Mouse (Mus musculus) embryonic facial prominence, embryonic 14.5 days (tissue): ENCODE measurements at regions not wholly inside any gene's neighbourhood (a gene's known extent, or its start where the extent isn't known, plus 50 kb on each side); places are given as distances from the start of the nearest gene placed in this dataset.

Experiments used
- ATAC-seq: fragments of 200-750 bp; cut with Nextera tagmentation; 2 replicates; pipeline ENCODE4 v1.8.0; 2017; ENCODE audit warnings: low read depth, moderate number of reproducible peaks, moderate TSS enrichment
- DNase-seq: peaks from one replicate; pipeline ENCODE4 v3.0.0-alpha.2; 2015; ENCODE audit warnings: low spot score
- H3K27ac ChIP-seq: fragments of 300-500 bp; sonication (generic); replicated peaks from 2 replicates; pipeline ENCODE4 v1.5.1; 2014; ENCODE audit warnings: low read depth, mild to moderate bottlenecking, low read length, moderate library complexity
- H3K27me3 ChIP-seq: fragments of 300-500 bp; sonication (generic); replicated peaks from 2 replicates; pipeline ENCODE4 v1.6.1; 2014; ENCODE audit warnings: low read length; ENCODE audit not compliant: control insufficient read depth, insufficient read depth
- H3K36me3 ChIP-seq: fragments of 300-500 bp; sonication (generic); 2 replicates; pipeline ENCODE4 v1.6.1; 2014; ENCODE audit warnings: low read length, mixed read lengths; ENCODE audit not compliant: control insufficient read depth, insufficient read depth
- H3K4me1 ChIP-seq: fragments of 300-500 bp; sonication (generic); 2 replicates; pipeline ENCODE4 v1.6.1; 2014; ENCODE audit warnings: antibody characterized with exemption, low read length; ENCODE audit not compliant: control insufficient read depth, insufficient read depth
- H3K4me2 ChIP-seq: fragments of 300-500 bp; sonication (generic); 2 replicates; pipeline ENCODE4 v1.6.1; 2014; ENCODE audit warnings: low read depth, mild to moderate bottlenecking, low read length, moderate library complexity, mixed read lengths
- H3K4me3 ChIP-seq: fragments of 300-500 bp; sonication (generic); 2 replicates; pipeline ENCODE4 v1.5.1; 2014; ENCODE audit warnings: low read depth, mild to moderate bottlenecking, low read length
- H3K9ac ChIP-seq: fragments of 300-500 bp; sonication (generic); 2 replicates; pipeline ENCODE4 v1.6.1; 2014; ENCODE audit warnings: low read depth, mild to moderate bottlenecking, low read length, moderate library complexity, mixed read lengths
- H3K9me3 ChIP-seq: fragments of 300-500 bp; sonication (generic); 2 replicates; pipeline ENCODE4 v1.6.1; 2016; ENCODE audit warnings: low read length; ENCODE audit not compliant: control insufficient read depth
- WGBS: fragments of 180-500 bp; shearing (Covaris S2); extraction: QIAGEN DNeasy Blood & Tissue Kit; methylation state at CpG from one replicate; pipeline ENCODE4 v1.1.7; 2014; 5-methylcytosine and 5-hydroxymethylcytosine counted together

- WGBS, result 49% methylated on average over 7 of the region's 7 CpGs
- ATAC-seq, result peak; percentile 72
- Histone ChIP-seq H3K9ac (no peak overlapping the region), H3K36me3 (no peaks in the 10 kb centered on the region), H3K27ac (no peak overlapping the region), H3K4me3 (no peak overlapping the region), H3K4me1 (peaks cover 6% of the 10 kb centered on the region; the same call in 1 of the 2 replicates), H3K27me3 (no peaks in the 10 kb centered on the region), H3K4me2 (no peak overlapping the region), H3K9me3 (no peaks in the 10 kb centered on the region)
- peak; percentile 79 for DNase-seq
Measured at GRCm38 (mm10) chr8:36346682-36347324, 581.2 kb downstream of the Gm19410 start.

GRCm38 (mm10) chr8:36348067-36348466 is 582.5 kb downstream of the Gm19410 start:
- Histone ChIP-seq H3K4me2 (no peak overlapping the region), H3K27me3 (no peaks in the 10 kb centered on the region)
- WGBS, result 97% methylated on average over 1 of the region's 1 CpGs

GRCm38 (mm10) chr8:36354926-36355325 is 589.3 kb downstream of the Gm19410 start:
- Histone ChIP-seq H3K9me3 (no peaks in the 10 kb centered on the region), H3K4me1 (no peaks in the 10 kb centered on the region; the same call in 1 of the 2 replicates), H3K4me3 (no peak overlapping the region), H3K27ac (0 out of 2 replicates have a peak overlapping the region, but pooled peaks have one; percentile 18), H3K36me3 (no peaks in the 10 kb centered on the region), H3K4me2 (no peak overlapping the region), H3K27me3 (no peaks in the 10 kb centered on the region), H3K9ac (no peak overlapping the region)
- ATAC-seq (peak; percentile 37; the same call in 1 of the 2 replicates), DNase-seq (peak; percentile 83)
- WGBS, result 10% methylated on average over 3 of the region's 3 CpGs

More at GRCm38 (mm10) chr8:36348067-36348466, 582.5 kb downstream of the Gm19410 start:
- H3K4me3 ChIP-seq, result no peak overlapping the region
- DNase-seq, result no peak
- no peak for ATAC-seq
- H3K36me3 ChIP-seq, result no peaks in the 10 kb centered on the region
- H3K9ac ChIP-seq, result no peak overlapping the region
- no peaks in the 10 kb centered on the region for H3K9me3 ChIP-seq
- H3K27ac ChIP-seq, result no peak overlapping the region
- H3K4me1 ChIP-seq, result no peaks in the 10 kb centered on the region

- no peak for DNase-seq
- H3K27ac ChIP-seq, result no peak overlapping the region
- 90% methylated on average over 2 of the region's 2 CpGs for WGBS
Measured at GRCm38 (mm10) chr8:36358998-36359397, 593.4 kb downstream of the Gm19410 start.

GRCm38 (mm10) chr8:36361255-36361654 is 595.7 kb downstream of the Gm19410 start:
- H3K36me3 ChIP-seq, result no peaks in the 10 kb centered on the region
- no peak overlapping the region for H3K4me3 ChIP-seq
- no peak overlapping the region for H3K4me2 ChIP-seq
- H3K27me3 ChIP-seq, result no peaks in the 10 kb centered on the region
- no peaks in the 10 kb centered on the region for H3K4me1 ChIP-seq
- no peak overlapping the region for H3K9ac ChIP-seq
- no peaks in the 10 kb centered on the region for H3K9me3 ChIP-seq
- peak; percentile 74; the same call in 1 of the 2 replicates for ATAC-seq
- no peak overlapping the region for H3K27ac ChIP-seq
- peak; percentile 82 for DNase-seq
- 11% methylated on average over 2 of the region's 2 CpGs for WGBS

More at GRCm38 (mm10) chr8:36358998-36359397, 593.4 kb downstream of the Gm19410 start:
- no peaks in the 10 kb centered on the region for H3K9me3 ChIP-seq
- no peaks in the 10 kb centered on the region for H3K36me3 ChIP-seq
- no peak overlapping the region for H3K4me3 ChIP-seq
- no peak overlapping the region for H3K9ac ChIP-seq
- H3K4me2 ChIP-seq, result no peak overlapping the region
- H3K27me3 ChIP-seq, result no peaks in the 10 kb centered on the region
- no peak for ATAC-seq
- H3K4me1 ChIP-seq, result no peaks in the 10 kb centered on the region; the same call in 1 of the 2 replicates

GRCm38 (mm10) chr8:36361818-36362217 is 596.2 kb downstream of the Gm19410 start:
- no peaks in the 10 kb centered on the region for H3K9me3 ChIP-seq
- ATAC-seq, result no peak
- 50% methylated on average over 8 of the region's 8 CpGs for WGBS
- H3K27ac ChIP-seq, result no peak overlapping the region
- no peaks in the 10 kb centered on the region for H3K27me3 ChIP-seq
- H3K4me2 ChIP-seq, result no peak overlapping the region
- DNase-seq, result no peak
- H3K36me3 ChIP-seq, result no peaks in the 10 kb centered on the region
- no peaks in the 10 kb centered on the region for H3K4me1 ChIP-seq
- no peak overlapping the region for H3K4me3 ChIP-seq
- no peak overlapping the region for H3K9ac ChIP-seq

- H3K27ac ChIP-seq, result no peak overlapping the region
- H3K27me3 ChIP-seq, result no peaks in the 10 kb centered on the region
- H3K4me3 ChIP-seq, result no peak overlapping the region
- 80% methylated on average over 9 of the region's 9 CpGs for WGBS
- ATAC-seq (no peak), DNase-seq (no peak)
- H3K4me2 ChIP-seq, result no peak overlapping the region
- H3K9me3 ChIP-seq, result no peaks in the 10 kb centered on the region
- no peaks in the 10 kb centered on the region for H3K4me1 ChIP-seq
- H3K9ac ChIP-seq, result no peak overlapping the region
- no peaks in the 10 kb centered on the region for H3K36me3 ChIP-seq
Measured at GRCm38 (mm10) chr8:36363291-36363690, 597.7 kb downstream of the Gm19410 start.

GRCm38 (mm10) chr8:36364567-36365231 is 599.1 kb downstream of the Gm19410 start:
- H3K9me3 ChIP-seq, result no peaks in the 10 kb centered on the region
- no peaks in the 10 kb centered on the region for H3K4me1 ChIP-seq
- ATAC-seq (no peak), DNase-seq (peak; percentile 24)
- H3K27me3 ChIP-seq, result no peaks in the 10 kb centered on the region
- WGBS, result 68% methylated on average over 6 of the region's 6 CpGs
- no peak overlapping the region for H3K9ac ChIP-seq
- no peaks in the 10 kb centered on the region for H3K36me3 ChIP-seq
- no peak overlapping the region for H3K4me3 ChIP-seq
- H3K27ac ChIP-seq, result no peak overlapping the region
- no peak overlapping the region for H3K4me2 ChIP-seq
